Mouse (Mus musculus): ENCODE measurements around the gene Olfr1157. TPM values are rescaled to one million over a fixed set of nuclear protein-coding genes. Genes with fewer than 3 reads are reported as not detected.

Gene Olfr1157
- polyA plus RNA-seq (2012; ENCODE audit: insufficient read depth, insufficient read length, low replicate concordance, missing spikeins), result not detected in 2 replicates

DNA sequence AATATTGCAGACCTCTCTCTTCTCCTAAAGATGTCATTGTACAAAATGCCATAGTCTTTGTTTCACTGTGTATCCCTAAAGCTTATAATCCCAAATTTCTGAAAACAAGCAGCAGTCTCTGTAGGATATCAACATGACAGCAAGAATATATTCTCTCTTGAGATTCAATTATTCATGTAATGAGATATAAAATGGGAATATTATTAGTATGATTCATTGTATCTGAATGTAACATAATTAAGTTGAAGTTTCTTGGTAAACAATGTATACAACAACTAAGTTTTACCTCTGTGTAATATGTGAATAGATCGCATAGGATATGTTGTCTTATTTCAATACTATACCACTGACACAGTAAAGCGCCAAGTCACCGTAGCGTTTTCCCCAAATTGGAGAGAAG, at the start of gene Olfr1157:
Gene Olfr1157 (minus strand): TSS at position 101 of the 400 bp plus-strand sequence.
- no peak for TF ChIP-seq CTCF (IDR thresholded peaks at IDR 0.05; ENCODE audit: insufficient read depth, low read depth, low read length)
- TF ChIP-seq POLR2A (IDR thresholded peaks at IDR 0.05; ENCODE audit: insufficient read depth, low read depth, low read length), result no peak
- H3K4me3 ChIP-seq (ENCODE audit: insufficient read depth, low read depth, low read length), result no peak within 1 kb of the TSS
- no peaks in the 10 kb centered on the region for H3K4me1 ChIP-seq (ENCODE audit: control insufficient read depth, insufficient read depth, low read length)
- 98% methylated on average over 4 of the region's 4 CpGs for WGBS
- H3K27ac ChIP-seq (ENCODE audit: insufficient read depth, low read depth, low read length), result no peak within 1 kb of the TSS

DNA sequence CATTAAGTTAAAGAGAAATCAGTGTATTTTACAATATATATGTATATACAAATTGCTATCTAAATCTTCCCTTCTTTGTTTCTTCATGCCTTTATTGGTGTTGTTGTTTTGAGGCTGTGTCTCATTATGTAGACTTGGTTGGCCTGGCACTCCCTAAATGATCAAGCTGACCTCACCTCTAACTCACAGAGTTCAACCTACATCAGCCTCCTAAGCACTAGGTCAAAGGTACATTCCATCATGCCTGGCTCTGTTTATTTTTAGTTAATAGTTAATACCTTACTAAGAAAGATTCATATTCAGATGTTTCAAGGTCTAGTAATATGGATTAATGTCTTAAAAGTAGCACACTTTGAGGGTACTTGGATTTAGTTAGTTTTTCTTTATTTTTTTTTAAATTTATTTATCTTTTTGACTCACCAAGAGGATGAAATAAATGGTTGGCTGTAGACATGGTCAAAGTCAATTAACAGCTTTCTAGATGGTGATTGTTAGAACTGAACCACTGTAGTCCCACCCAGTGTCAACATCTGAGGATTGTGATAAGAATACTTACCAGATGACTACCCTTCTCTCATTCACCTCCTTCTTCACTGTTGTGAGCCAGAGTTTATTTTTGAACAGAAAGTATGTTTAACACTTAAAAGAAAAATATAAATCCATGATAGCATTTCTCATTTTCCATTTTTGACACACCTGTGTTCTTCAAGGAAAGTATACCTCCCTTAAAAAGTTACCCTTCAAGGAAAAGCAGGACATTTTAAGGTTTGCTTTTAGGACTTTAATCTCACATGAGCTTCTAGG, 39.6 kb upstream of the Olfr1157 start, which contains the start of gene Olfr1160:
Gene Olfr1160 (minus strand): TSS at position 754 of the 804 bp plus-strand sequence.
- H3K4me3 ChIP-seq (ENCODE audit: insufficient read depth, low read depth, low read length), result no peak within 1 kb of the TSS

DNA sequence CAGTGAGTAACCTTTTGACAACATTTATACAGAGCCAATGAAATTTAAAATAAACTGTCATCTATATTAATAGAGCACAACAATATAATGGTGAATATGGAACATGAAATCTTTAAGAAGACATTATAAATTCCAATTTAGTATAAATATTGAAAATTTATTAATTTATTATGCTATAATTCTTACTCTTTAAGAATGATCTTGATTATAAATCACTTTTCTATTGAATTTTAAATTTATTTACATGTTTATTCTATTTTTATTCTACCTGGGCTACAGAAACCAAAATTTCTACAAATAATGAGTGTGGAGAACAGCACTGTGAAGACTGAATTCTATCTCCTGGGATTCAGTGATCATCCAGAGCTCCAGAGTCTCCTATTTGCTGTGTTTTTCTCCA, 21.7 kb upstream of the Olfr1157 start, which contains the start of gene Olfr1158:
Gene Olfr1158 (plus strand): TSS at position 301 of the 400 bp plus-strand sequence.
- H3K4me3 ChIP-seq (ENCODE audit: insufficient read depth, low read depth, low read length), result no peak within 1 kb of the TSS
- H3K4me1 ChIP-seq (ENCODE audit: control insufficient read depth, insufficient read depth, low read length), result no peaks in the 10 kb centered on the region
- no peak for TF ChIP-seq CTCF (IDR thresholded peaks at IDR 0.05; ENCODE audit: insufficient read depth, low read depth, low read length)
- no peak for TF ChIP-seq POLR2A (IDR thresholded peaks at IDR 0.05; ENCODE audit: insufficient read depth, low read depth, low read length)

More for the DNA sequence above, 39.6 kb upstream of the Olfr1157 start, which contains the start of gene Olfr1160:
- no peak for TF ChIP-seq POLR2A (IDR thresholded peaks at IDR 0.05; ENCODE audit: insufficient read depth, low read depth, low read length)
- no peak for TF ChIP-seq CTCF (IDR thresholded peaks at IDR 0.05; ENCODE audit: insufficient read depth, low read depth, low read length)
- H3K4me1 ChIP-seq (ENCODE audit: control insufficient read depth, insufficient read depth, low read length), result no peaks in the 10 kb centered on the region
- no peak within 1 kb of the TSS for H3K27ac ChIP-seq (ENCODE audit: insufficient read depth, low read depth, low read length)

DNA sequence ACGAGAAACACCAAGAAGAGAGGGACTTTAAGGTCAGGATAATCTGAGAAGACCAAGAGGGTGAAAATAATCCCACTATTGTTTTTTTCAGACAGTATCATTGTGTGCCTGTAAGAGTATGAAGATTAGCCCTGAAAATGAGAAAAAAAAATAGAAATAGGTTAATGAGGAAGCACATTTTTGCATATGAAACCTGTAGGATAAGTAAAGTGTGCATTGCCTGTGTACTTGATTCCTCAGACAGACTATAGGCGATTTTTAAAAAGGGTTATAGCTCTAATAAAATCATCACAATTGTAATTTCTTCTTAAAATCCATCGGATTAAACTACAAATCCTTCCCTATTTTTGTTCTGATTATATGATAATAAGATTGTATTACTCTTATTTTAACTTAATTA, 6.5 kb upstream of the Olfr1157 start, which contains the start of gene Olfr74:
Gene Olfr74 (minus strand): TSS at position 101 of the 400 bp plus-strand sequence.
- Histone ChIP-seq H3K27ac (ENCODE audit: insufficient read depth, low read depth, low read length) (no peak within 1 kb of the TSS), H3K4me1 (ENCODE audit: control insufficient read depth, insufficient read depth, low read length) (no peaks in the 10 kb centered on the region), H3K4me3 (ENCODE audit: insufficient read depth, low read depth, low read length) (no peak within 1 kb of the TSS)
- WGBS, result 66% methylated on average over 3 of the region's 3 CpGs
- TF ChIP-seq CTCF (IDR thresholded peaks at IDR 0.05; ENCODE audit: insufficient read depth, low read depth, low read length) (no peak), POLR2A (IDR thresholded peaks at IDR 0.05; ENCODE audit: insufficient read depth, low read depth, low read length) (no peak)

More for the DNA sequence above, 21.7 kb upstream of the Olfr1157 start, which contains the start of gene Olfr1158:
- no peak within 1 kb of the TSS for H3K27ac ChIP-seq (ENCODE audit: insufficient read depth, low read depth, low read length)

DNA sequence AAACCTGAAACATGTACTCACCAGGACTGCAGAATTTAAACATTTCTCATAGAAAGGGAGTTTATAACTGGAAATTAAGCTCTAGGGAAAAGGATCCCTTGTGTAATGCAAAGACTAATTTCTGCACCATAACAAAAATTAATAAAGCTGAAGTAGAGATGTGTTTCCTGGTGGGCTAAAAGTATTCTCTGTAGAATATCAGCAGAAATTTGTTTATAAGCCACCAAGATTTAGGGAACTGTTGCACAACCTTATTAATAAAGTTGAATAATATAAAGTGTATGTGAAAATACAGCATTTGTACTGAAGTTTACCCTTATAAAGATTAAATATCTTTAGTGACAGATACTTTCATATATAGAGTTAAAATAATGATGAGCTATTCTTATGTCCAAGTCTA, 15.1 kb downstream of the Olfr1157 start, which contains the start of gene Olfr1156:
Gene Olfr1156 (minus strand): TSS at position 101 of the 400 bp plus-strand sequence.
- Histone ChIP-seq H3K27ac (ENCODE audit: insufficient read depth, low read depth, low read length) (no peak within 1 kb of the TSS), H3K4me1 (ENCODE audit: control insufficient read depth, insufficient read depth, low read length) (no peaks in the 10 kb centered on the region), H3K4me3 (ENCODE audit: insufficient read depth, low read depth, low read length) (no peak within 1 kb of the TSS)
- TF ChIP-seq CTCF (IDR thresholded peaks at IDR 0.05; ENCODE audit: insufficient read depth, low read depth, low read length) (no peak), POLR2A (IDR thresholded peaks at IDR 0.05; ENCODE audit: insufficient read depth, low read depth, low read length) (no peak)

DNA sequence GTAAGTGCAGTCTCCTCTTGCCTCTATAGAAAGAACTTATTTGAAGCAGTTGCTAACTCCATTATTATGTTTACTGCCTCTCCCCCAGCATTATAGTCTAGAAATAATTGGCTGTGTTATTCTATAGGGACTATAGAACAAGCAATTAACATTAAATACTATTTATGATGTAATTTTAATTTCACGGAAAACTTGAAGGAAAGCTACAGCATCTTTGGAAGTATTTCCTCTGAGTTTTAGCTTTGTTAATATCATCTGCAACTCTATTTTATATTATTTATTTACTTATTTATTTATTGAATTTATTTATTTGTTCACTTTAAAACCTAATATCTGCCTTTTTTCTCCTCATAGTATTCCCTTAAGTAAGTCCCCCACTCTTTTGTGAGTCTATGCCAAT, 23.1 kb downstream of the Olfr1157 start, which contains the start of gene Olfr1155:
Gene Olfr1155 (minus strand): TSS at position 101 of the 400 bp plus-strand sequence.
- Histone ChIP-seq H3K27ac (ENCODE audit: insufficient read depth, low read depth, low read length) (no peak within 1 kb of the TSS), H3K4me1 (ENCODE audit: control insufficient read depth, insufficient read depth, low read length) (no peaks in the 10 kb centered on the region), H3K4me3 (ENCODE audit: insufficient read depth, low read depth, low read length) (no peak within 1 kb of the TSS)
- TF ChIP-seq CTCF (IDR thresholded peaks at IDR 0.05; ENCODE audit: insufficient read depth, low read depth, low read length) (no peak), POLR2A (IDR thresholded peaks at IDR 0.05; ENCODE audit: insufficient read depth, low read depth, low read length) (no peak)
- 94% methylated on average over 1 of the region's 1 CpGs for WGBS

Other genes with a start within 250 kb of the Olfr1157 start
- gene Olfr1138, start 228.3 kb downstream of the Olfr1157 start, polyA plus RNA-seq (2012; ENCODE audit: insufficient read depth, insufficient read length, low replicate concordance, missing spikeins), result not detected in 2 replicates
- gene Olfr1140, start 224.5 kb downstream of the Olfr1157 start, polyA plus RNA-seq (2012; ENCODE audit: insufficient read depth, insufficient read length, low replicate concordance, missing spikeins), result not detected in 2 replicates
- gene Olfr1141, start 214.3 kb downstream of the Olfr1157 start, polyA plus RNA-seq (2012; ENCODE audit: insufficient read depth, insufficient read length, low replicate concordance, missing spikeins), result not detected in 2 replicates
- gene Olfr152, start 188.8 kb downstream of the Olfr1157 start, polyA plus RNA-seq (2012; ENCODE audit: insufficient read depth, insufficient read length, low replicate concordance, missing spikeins), result not detected in 2 replicates
- not detected in 2 replicates for gene Olfr1143, start 167.7 kb downstream of the Olfr1157 start, polyA plus RNA-seq (2012; ENCODE audit: insufficient read depth, insufficient read length, low replicate concordance, missing spikeins)
- gene Olfr1145, start 158.5 kb downstream of the Olfr1157 start, polyA plus RNA-seq (2012; ENCODE audit: insufficient read depth, insufficient read length, low replicate concordance, missing spikeins), result not detected in 2 replicates
- not detected in 2 replicates for gene Olfr1148, start 137.8 kb downstream of the Olfr1157 start, polyA plus RNA-seq (2012; ENCODE audit: insufficient read depth, insufficient read length, low replicate concordance, missing spikeins)
- not detected in 2 replicates for gene Olfr1150-ps1, start 124.3 kb downstream of the Olfr1157 start, polyA plus RNA-seq (2012; ENCODE audit: insufficient read depth, insufficient read length, low replicate concordance, missing spikeins)
- not detected in 2 replicates for gene Olfr1151, start 112.4 kb downstream of the Olfr1157 start, polyA plus RNA-seq (2012; ENCODE audit: insufficient read depth, insufficient read length, low replicate concordance, missing spikeins)
- gene Olfr1152, start 101.8 kb downstream of the Olfr1157 start, polyA plus RNA-seq (2012; ENCODE audit: insufficient read depth, insufficient read length, low replicate concordance, missing spikeins), result not detected in 2 replicates
- gene Olfr1153, start 73.3 kb downstream of the Olfr1157 start, polyA plus RNA-seq (2012; ENCODE audit: insufficient read depth, insufficient read length, low replicate concordance, missing spikeins), result not detected in 2 replicates
- not detected in 2 replicates for gene Olfr1154, start 63.1 kb downstream of the Olfr1157 start, polyA plus RNA-seq (2012; ENCODE audit: insufficient read depth, insufficient read length, low replicate concordance, missing spikeins)
- not detected in 2 replicates for gene Olfr1155, start 23.2 kb downstream of the Olfr1157 start, polyA plus RNA-seq (2012; ENCODE audit: insufficient read depth, insufficient read length, low replicate concordance, missing spikeins)
- not detected in 2 replicates for gene Olfr1156, start 15.2 kb downstream of the Olfr1157 start, polyA plus RNA-seq (2012; ENCODE audit: insufficient read depth, insufficient read length, low replicate concordance, missing spikeins)
- gene Olfr74, start 6.4 kb upstream of the Olfr1157 start, polyA plus RNA-seq (2012; ENCODE audit: insufficient read depth, insufficient read length, low replicate concordance, missing spikeins), result not detected in 2 replicates
- not detected in 2 replicates for gene Olfr1158, start 21.8 kb upstream of the Olfr1157 start, polyA plus RNA-seq (2012; ENCODE audit: insufficient read depth, insufficient read length, low replicate concordance, missing spikeins)
- not detected in 2 replicates for gene Olfr1160, start 40.0 kb upstream of the Olfr1157 start, polyA plus RNA-seq (2012; ENCODE audit: insufficient read depth, insufficient read length, low replicate concordance, missing spikeins)
- gene Olfr1161, start 54.5 kb upstream of the Olfr1157 start, polyA plus RNA-seq (2012; ENCODE audit: insufficient read depth, insufficient read length, low replicate concordance, missing spikeins), result not detected in 2 replicates
- not detected in 2 replicates for gene Olfr73, start 69.4 kb upstream of the Olfr1157 start, polyA plus RNA-seq (2012; ENCODE audit: insufficient read depth, insufficient read length, low replicate concordance, missing spikeins)
- gene Olfr1162, start 82.8 kb upstream of the Olfr1157 start, polyA plus RNA-seq (2012; ENCODE audit: insufficient read depth, insufficient read length, low replicate concordance, missing spikeins), result not detected in 2 replicates
- gene Olfr1163, start 103.5 kb upstream of the Olfr1157 start, polyA plus RNA-seq (2012; ENCODE audit: insufficient read depth, insufficient read length, low replicate concordance, missing spikeins), result not detected in 2 replicates
- not detected in 2 replicates for gene Olfr1164, start 125.7 kb upstream of the Olfr1157 start, polyA plus RNA-seq (2012; ENCODE audit: insufficient read depth, insufficient read length, low replicate concordance, missing spikeins)
- not detected in 2 replicates for gene Olfr1166, start 160.0 kb upstream of the Olfr1157 start, polyA plus RNA-seq (2012; ENCODE audit: insufficient read depth, insufficient read length, low replicate concordance, missing spikeins)
- not detected in 2 replicates for gene Olfr1167, start 186.9 kb upstream of the Olfr1157 start, polyA plus RNA-seq (2012; ENCODE audit: insufficient read depth, insufficient read length, low replicate concordance, missing spikeins)
- not detected in 2 replicates for gene Olfr1168, start 213.6 kb upstream of the Olfr1157 start, polyA plus RNA-seq (2012; ENCODE audit: insufficient read depth, insufficient read length, low replicate concordance, missing spikeins)